Mouse (Mus musculus) erythroblast, embryonic 14.5 days (primary cell): ENCODE measurements around the gene Nle1. TPM values are rescaled to one million over a fixed set of nuclear protein-coding genes. Genes with fewer than 3 reads are reported as not detected.

ENCODE experiments used
- H3K27me3 ChIP-seq: 2 replicates; pipeline ENCODE4 v1.6.1; 2012; ENCODE audit warnings: inconsistent platforms; ENCODE audit not compliant: control insufficient read depth
- H3K36me3 ChIP-seq: 2 replicates; pipeline ENCODE4 v1.6.1; 2012; ENCODE audit warnings: mild to moderate bottlenecking, inconsistent platforms; ENCODE audit not compliant: control insufficient read depth
- H3K4me1 ChIP-seq: 2 replicates; pipeline ENCODE4 v1.6.1; 2012; ENCODE audit warnings: inconsistent platforms; ENCODE audit not compliant: control insufficient read depth
- H3K4me3 ChIP-seq: replicated peaks from 2 replicates; pipeline ENCODE3; 2012; ENCODE audit warnings: moderate library complexity, mild to moderate bottlenecking, inconsistent platforms
- H3K9me3 ChIP-seq: 2 replicates; pipeline ENCODE4 v1.6.1; 2012; ENCODE audit warnings: low read length, inconsistent platforms, mixed read lengths; ENCODE audit not compliant: control insufficient read depth
- GATA1 ChIP-seq: IDR thresholded peaks from 2 replicates; pipeline ENCODE4 v1.6.1; 2012; ENCODE audit warnings: low read length, inconsistent platforms, mixed read lengths
- TAL1 ChIP-seq: IDR thresholded peaks from 3 replicates; pipeline ENCODE4 v1.6.1; 2012; ENCODE audit warnings: low read length, inconsistent platforms, mixed read lengths
- polyA plus RNA-seq: library from polyadenylated mRNA; stranded (reverse); fragments of >175 nt; gene quantifications from 2 replicates; pipeline ENCODE4 v1.2.3, GENCODE M21; 2012

Nle1 gene
- polyA plus RNA-seq, 1 experiment = 1.0 TPM

DNA sequence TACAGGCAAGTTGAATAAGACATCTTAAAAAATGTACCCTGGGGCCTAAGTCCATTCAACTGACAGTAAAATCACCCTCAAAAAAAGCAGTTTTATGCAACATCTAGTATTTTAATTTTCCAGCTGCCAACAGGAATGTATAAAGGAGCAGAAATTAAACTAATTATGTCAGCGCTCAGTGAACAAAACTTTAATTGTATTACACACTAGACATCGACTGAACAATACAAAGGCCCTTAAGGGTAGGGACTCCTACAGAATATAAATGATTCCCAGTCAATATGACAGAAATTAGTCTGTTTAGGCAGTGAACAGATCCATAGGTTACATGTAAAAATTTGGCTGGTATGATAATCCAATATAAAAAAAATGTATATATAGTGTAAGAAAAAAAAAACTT is 45.2 kb downstream of the Nle1 start:
- TF ChIP-seq TAL1 (no peak), GATA1 (no peak)
- peaks cover 85% of the 10 kb centered on the region for H3K36me3 ChIP-seq
- peak overlapping the region; percentile 32 for H3K4me3 ChIP-seq
- peaks cover 83% of the 10 kb centered on the region for H3K4me1 ChIP-seq
- no peaks in the 10 kb centered on the region for H3K9me3 ChIP-seq
- no peaks in the 10 kb centered on the region for H3K27me3 ChIP-seq

DNA sequence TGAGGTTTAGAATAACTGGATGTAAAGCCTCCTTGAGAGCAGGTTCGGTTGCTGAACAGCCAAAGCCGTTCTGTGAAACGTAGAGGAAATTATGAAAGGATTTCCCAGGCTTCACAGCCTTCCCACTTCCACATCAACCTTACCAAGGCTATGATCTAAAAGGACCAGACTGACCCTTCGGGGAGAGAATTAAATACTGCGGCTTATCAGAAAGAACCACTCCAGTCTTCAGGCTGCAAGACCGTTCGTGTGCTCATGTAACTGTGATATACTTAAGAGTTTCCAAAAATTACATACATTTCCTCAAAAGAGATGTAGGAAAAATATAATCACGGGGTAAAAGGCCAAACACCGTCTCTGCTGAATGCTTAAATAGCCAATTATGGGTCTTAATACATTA is 45.6 kb downstream of the Nle1 start:
- Histone ChIP-seq H3K9me3 (no peaks in the 10 kb centered on the region), H3K4me1 (peaks cover 82% of the 10 kb centered on the region), H3K36me3 (peaks cover 85% of the 10 kb centered on the region), H3K27me3 (no peaks in the 10 kb centered on the region), H3K4me3 (peak overlapping the region; percentile 32)
- TF ChIP-seq TAL1 (no peak), GATA1 (no peak)

- Histone ChIP-seq H3K9me3 (no peaks in the 10 kb centered on the region), H3K4me3 (no peak overlapping the region), H3K27me3 (no peaks in the 10 kb centered on the region), H3K4me1 (peaks cover 82% of the 10 kb centered on the region), H3K36me3 (peaks cover 86% of the 10 kb centered on the region)
- TF ChIP-seq GATA1 (no peak), TAL1 (no peak)
Measured at GRCm38 (mm10) chr11:82861558-82861957, 46.7 kb downstream of the Nle1 start.

- no peak overlapping the region for H3K4me3 ChIP-seq
- H3K27me3 ChIP-seq = no peaks in the 10 kb centered on the region
- peaks cover 82% of the 10 kb centered on the region for H3K4me1 ChIP-seq
- peaks cover 85% of the 10 kb centered on the region for H3K36me3 ChIP-seq
- H3K9me3 ChIP-seq = no peaks in the 10 kb centered on the region
- TF ChIP-seq GATA1 (no peak), TAL1 (no peak)
Measured at GRCm38 (mm10) chr11:82860759-82861158, 47.5 kb downstream of the Nle1 start.

- Histone ChIP-seq H3K9me3 (no peaks in the 10 kb centered on the region), H3K27me3 (no peaks in the 10 kb centered on the region), H3K4me3 (no peak overlapping the region), H3K36me3 (peaks cover 86% of the 10 kb centered on the region), H3K4me1 (peaks cover 85% of the 10 kb centered on the region)
- TF ChIP-seq TAL1 = no peak
- TF ChIP-seq GATA1 = no peak
Measured at GRCm38 (mm10) chr11:82857307-82857848, 50.8 kb downstream of the Nle1 start.

GRCm38 (mm10) chr11:82856032-82856431 is 52.2 kb downstream of the Nle1 start:
- Histone ChIP-seq H3K9me3 (no peaks in the 10 kb centered on the region), H3K27me3 (no peaks in the 10 kb centered on the region), H3K4me3 (no peak overlapping the region), H3K36me3 (peaks cover 85% of the 10 kb centered on the region), H3K4me1 (peaks cover 85% of the 10 kb centered on the region)
- TF ChIP-seq TAL1 (no peak), GATA1 (no peak)

GRCm38 (mm10) chr11:82855327-82855973 is 52.8 kb downstream of the Nle1 start:
- Histone ChIP-seq H3K4me1 (peaks cover 86% of the 10 kb centered on the region), H3K36me3 (peaks cover 85% of the 10 kb centered on the region), H3K4me3 (peak overlapping the region; percentile 33), H3K9me3 (no peaks in the 10 kb centered on the region), H3K27me3 (no peaks in the 10 kb centered on the region)
- TF ChIP-seq TAL1 = no peak
- no peak; the same call in 1 of the 2 replicates for TF ChIP-seq GATA1

DNA sequence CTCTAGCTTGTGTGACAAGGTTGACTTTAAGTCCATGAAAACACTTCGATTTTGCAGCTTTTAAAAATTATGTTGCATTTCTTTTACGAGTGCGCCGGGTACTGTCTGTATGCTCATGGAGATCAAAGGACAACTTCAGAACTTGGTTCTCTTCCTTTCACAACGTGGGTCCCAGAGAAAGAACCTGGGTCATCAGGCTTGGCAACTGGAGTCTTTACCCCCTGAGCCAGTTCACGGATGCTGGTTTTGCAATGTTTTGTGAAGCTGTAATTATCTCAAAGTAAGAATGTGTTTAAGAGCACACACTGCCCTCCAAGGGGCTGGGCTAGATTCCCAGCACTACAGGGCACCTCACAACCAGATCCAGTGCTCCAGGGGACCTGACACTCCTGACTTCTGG is 54.1 kb downstream of the Nle1 start:
- TF ChIP-seq GATA1 (no peak), TAL1 (no peak)
- Histone ChIP-seq H3K4me3 (no peak overlapping the region), H3K9me3 (no peaks in the 10 kb centered on the region), H3K4me1 (peaks cover 95% of the 10 kb centered on the region), H3K36me3 (peaks cover 82% of the 10 kb centered on the region), H3K27me3 (no peaks in the 10 kb centered on the region)

DNA sequence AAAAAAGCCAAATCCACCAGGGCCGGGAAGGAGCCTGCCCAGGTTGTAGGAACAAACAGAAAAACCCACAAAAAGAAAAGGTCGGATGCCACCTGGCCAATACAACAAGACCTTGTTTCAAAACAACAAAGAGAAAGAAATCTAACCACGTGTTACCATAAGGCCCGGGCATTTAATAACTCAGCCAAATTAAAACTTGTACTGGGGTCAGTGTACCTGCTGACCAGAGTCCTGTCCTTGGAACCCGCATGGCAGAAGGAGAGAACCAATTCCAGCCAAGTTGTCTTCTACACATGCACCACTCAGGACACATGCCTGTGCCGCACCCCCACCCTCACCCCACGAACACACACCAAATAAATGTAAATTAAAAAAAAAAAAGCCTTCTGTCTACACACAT is 55.3 kb downstream of the Nle1 start:
- H3K4me3 ChIP-seq = no peak overlapping the region
- peaks cover 97% of the 10 kb centered on the region for H3K4me1 ChIP-seq
- no peaks in the 10 kb centered on the region for H3K9me3 ChIP-seq
- TF ChIP-seq TAL1 = no peak
- TF ChIP-seq GATA1 = no peak
- H3K27me3 ChIP-seq = no peaks in the 10 kb centered on the region
- peaks cover 79% of the 10 kb centered on the region for H3K36me3 ChIP-seq
